Mouse (Mus musculus) liver, embryonic 13.5 days (tissue): Measurements from ENCODE around the gene Zfp853. TPM values are rescaled to one million over a fixed set of nuclear protein-coding genes. Genes with fewer than 3 reads are reported as not detected.

Experiments used
- ATAC-seq: fragments of 200-750 bp; cut with Nextera tagmentation; 2 replicates; pipeline ENCODE4 v1.8.0; 2017; ENCODE audit warnings: low read depth, mild to moderate bottlenecking, moderate number of reproducible peaks, moderate library complexity
- DNase-seq: peaks from one replicate; pipeline ENCODE4 v3.0.0; 2022
- H3K27ac ChIP-seq: fragments of 300-500 bp; sonication (generic); 2 replicates; pipeline ENCODE4 v1.5.1; 2015; ENCODE audit warnings: moderate library complexity, mild to moderate bottlenecking, inconsistent platforms
- H3K27me3 ChIP-seq: fragments of 300-500 bp; sonication (generic); 2 replicates; pipeline ENCODE4 v1.6.1; 2015; ENCODE audit warnings: mild to moderate bottlenecking, inconsistent platforms
- H3K36me3 ChIP-seq: fragments of 300-500 bp; sonication (generic); 2 replicates; pipeline ENCODE4 v1.6.1; 2015; ENCODE audit warnings: mild to moderate bottlenecking, inconsistent platforms
- H3K4me1 ChIP-seq: fragments of 300-500 bp; sonication (generic); replicated peaks from 2 replicates; pipeline ENCODE4 v1.6.1; 2015; ENCODE audit warnings: inconsistent platforms
- H3K4me2 ChIP-seq: fragments of 300-500 bp; sonication (generic); 2 replicates; pipeline ENCODE4 v1.6.1; 2015; ENCODE audit warnings: inconsistent platforms, mild to moderate bottlenecking, moderate library complexity
- H3K4me3 ChIP-seq: fragments of 300-500 bp; sonication (generic); replicated peaks from 2 replicates; pipeline ENCODE4 v1.5.1; 2015; ENCODE audit warnings: mild to moderate bottlenecking, inconsistent platforms
- H3K9ac ChIP-seq: fragments of 300-500 bp; sonication (generic); 2 replicates; pipeline ENCODE4 v1.6.1; 2015; ENCODE audit warnings: mild to moderate bottlenecking, inconsistent platforms
- H3K9me3 ChIP-seq: fragments of 300-500 bp; sonication (generic); replicated peaks from 2 replicates; pipeline ENCODE4 v1.6.1; 2016; ENCODE audit warnings: inconsistent platforms
- WGBS: fragments of 180-500 bp; shearing (Covaris S2); methylation state at CpG from one replicate; pipeline ENCODE4 v1.1.7; 2015; ENCODE audit not compliant: insufficient replicate concordance; 5-methylcytosine and 5-hydroxymethylcytosine counted together
- polyA plus RNA-seq: library from polyadenylated mRNA; unstranded; fragments of >200 nt; fragmentation: Nextera tagmentation; extraction: Ambion mirVana; gene quantifications from 2 replicates; pipeline ENCODE4 v1.2.1, GENCODE M21; 2015

Gene Zfp853
- polyA plus RNA-seq, 1 experiment from 2014 or later: not detected

- peak within 1 kb of the TSS; percentile 89 for H3K4me3 ChIP-seq
- DNase-seq (peak; percentile 82), ATAC-seq (peak; percentile 79)
- WGBS: under 1% methylated on average over 98 of the region's 101 CpGs
- peaks cover 54% of the 10 kb centered on the region for H3K4me1 ChIP-seq
- H3K9ac ChIP-seq: peak within 1 kb of the TSS; percentile 93
- H3K4me2 ChIP-seq: peak within 1 kb of the TSS; percentile 87
- H3K36me3 ChIP-seq: peaks cover 79% of the 10 kb centered on the region
- no peaks in the 10 kb centered on the region for H3K9me3 ChIP-seq
- no peaks in the 10 kb centered on the region for H3K27me3 ChIP-seq
- H3K27ac ChIP-seq: peak within 1 kb of the TSS; percentile 87
Observed at GRCm38 (mm10) chr5:143314730-143315513, 21.5 kb upstream of the Zfp853 start, which contains the start of gene E130309D02Rik. Gene E130309D02Rik (minus strand): TSS chr5:143315360.

DNA sequence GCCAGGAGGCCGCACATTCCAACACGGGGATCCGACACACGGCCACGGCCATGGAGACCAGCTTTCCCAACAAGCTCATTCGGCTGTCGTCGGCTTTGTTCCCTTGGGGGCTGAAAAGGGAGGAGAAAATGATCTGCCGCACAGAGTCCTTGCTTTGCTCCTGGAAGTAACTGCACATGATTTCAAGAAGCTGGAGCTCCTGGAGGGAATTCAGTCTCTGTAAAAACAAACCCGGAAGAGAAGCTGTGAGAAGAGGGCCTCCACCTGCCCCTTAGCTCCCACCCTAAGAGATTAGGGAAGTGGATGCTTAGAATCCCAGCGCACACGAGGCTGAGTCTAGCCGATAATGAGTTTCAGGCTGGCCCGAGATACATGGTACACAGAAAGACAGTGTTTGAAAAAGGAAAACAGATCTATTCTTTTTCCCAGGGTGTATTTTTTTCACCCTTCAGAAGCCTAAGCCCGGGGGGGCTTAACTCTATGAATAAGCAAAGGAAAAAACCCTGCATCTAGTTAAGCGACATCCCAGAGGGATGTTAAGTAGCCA, 20.8 kb upstream of the Zfp853 start:
- Histone ChIP-seq H3K9ac (peak overlapping the region; percentile 93), H3K4me3 (peak overlapping the region; percentile 89), H3K4me1 (peaks cover 55% of the 10 kb centered on the region), H3K27ac (peak overlapping the region; percentile 87), H3K9me3 (no peaks in the 10 kb centered on the region), H3K27me3 (no peaks in the 10 kb centered on the region), H3K4me2 (peak overlapping the region; percentile 87), H3K36me3 (peaks cover 79% of the 10 kb centered on the region)
- 8% methylated on average over 16 of the region's 16 CpGs for WGBS
- peak; percentile 71 for ATAC-seq
- peak; percentile 31 for DNase-seq

DNA sequence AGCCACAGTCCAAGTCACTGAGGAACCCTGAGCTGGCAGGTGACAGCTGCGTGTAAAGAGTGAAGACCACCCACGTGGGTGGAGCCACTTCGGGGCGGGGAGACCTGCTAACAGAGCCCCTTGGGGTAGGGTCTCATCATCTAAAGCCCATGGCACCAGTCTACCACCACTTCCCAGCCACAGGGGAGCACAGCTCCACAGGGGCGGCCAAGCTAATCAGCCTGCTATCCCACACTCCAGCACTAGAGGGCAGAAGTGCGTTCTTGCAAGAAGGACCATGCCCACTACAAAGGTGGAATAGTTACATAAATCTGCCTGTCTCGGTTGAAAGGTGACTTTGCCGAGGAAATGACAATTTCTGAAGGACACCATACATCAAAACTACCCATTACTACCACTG, 18.5 kb upstream of the Zfp853 start:
- H3K4me3 ChIP-seq: no peak overlapping the region
- peaks cover 79% of the 10 kb centered on the region for H3K36me3 ChIP-seq
- no peaks in the 10 kb centered on the region for H3K9me3 ChIP-seq
- no peak overlapping the region for H3K27ac ChIP-seq
- ATAC-seq: no peak
- WGBS: 50% methylated on average over 8 of the region's 8 CpGs
- H3K9ac ChIP-seq: no peak overlapping the region
- peak; percentile 73 for DNase-seq
- H3K4me1 ChIP-seq: peaks cover 55% of the 10 kb centered on the region
- no peak overlapping the region for H3K4me2 ChIP-seq
- H3K27me3 ChIP-seq: no peaks in the 10 kb centered on the region

GRCm38 (mm10) chr5:143309916-143310315, 16.5 kb upstream of the Zfp853 start:
- Histone ChIP-seq H3K27ac (no peak overlapping the region), H3K4me1 (peaks cover 46% of the 10 kb centered on the region), H3K9me3 (no peaks in the 10 kb centered on the region), H3K9ac (0 out of 2 replicates have a peak overlapping the region, but pooled peaks have one; percentile 7), H3K4me2 (no peak overlapping the region), H3K27me3 (no peaks in the 10 kb centered on the region), H3K36me3 (peaks cover 87% of the 10 kb centered on the region), H3K4me3 (no peak overlapping the region)
- ATAC-seq (no peak), DNase-seq (no peak)
- WGBS: 91% methylated on average over 7 of the region's 7 CpGs

DNA sequence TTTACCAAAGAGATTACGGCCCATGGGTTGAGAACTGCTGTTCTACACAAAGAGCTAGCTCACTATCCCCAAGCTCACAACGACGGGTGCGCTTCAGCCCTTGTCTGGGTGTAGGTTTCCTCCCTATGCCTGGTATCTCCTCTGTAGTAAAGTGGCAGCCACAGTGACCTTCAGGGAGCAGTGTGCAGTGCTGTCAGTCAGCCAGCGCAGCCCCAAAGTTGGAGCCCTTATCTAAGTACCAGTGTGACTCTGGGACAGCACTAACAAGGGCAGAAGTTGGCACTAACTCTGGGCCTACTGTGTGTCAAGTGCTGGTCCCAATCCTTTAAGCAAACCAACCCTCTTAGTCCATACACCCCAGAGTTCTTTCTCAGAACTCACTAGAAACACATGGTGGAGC, 15.4 kb upstream of the Zfp853 start:
- ATAC-seq (no peak), DNase-seq (no peak)
- Histone ChIP-seq H3K4me2 (no peak overlapping the region), H3K36me3 (peaks cover 96% of the 10 kb centered on the region), H3K4me3 (no peak overlapping the region), H3K4me1 (peaks cover 40% of the 10 kb centered on the region), H3K27ac (no peak overlapping the region), H3K27me3 (no peaks in the 10 kb centered on the region), H3K9me3 (no peaks in the 10 kb centered on the region), H3K9ac (no peak overlapping the region)
- WGBS: 84% methylated on average over 5 of the region's 5 CpGs

DNA sequence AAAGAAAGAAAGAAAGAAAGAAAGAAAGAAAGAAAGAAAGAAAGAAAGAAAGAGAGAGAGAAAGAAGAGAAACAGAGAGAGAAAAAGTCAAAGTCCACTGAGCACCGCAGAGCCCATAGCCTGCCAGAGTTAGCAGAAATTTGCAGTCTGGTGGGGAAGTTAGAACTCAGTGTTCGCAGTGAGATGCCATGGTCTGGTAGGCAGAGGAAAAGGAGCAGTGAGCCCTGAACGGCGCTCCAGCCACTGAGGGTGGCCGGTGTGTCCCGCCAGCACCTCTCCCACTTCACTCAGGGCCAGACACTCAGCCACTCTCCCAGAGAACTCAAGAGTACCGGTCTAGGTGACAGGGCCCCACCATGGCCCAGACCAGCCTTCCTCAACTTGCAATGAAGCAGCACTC, 10.8 kb upstream of the Zfp853 start:
- H3K4me3 ChIP-seq: no peak overlapping the region
- ATAC-seq (no peak), DNase-seq (no peak)
- no peaks in the 10 kb centered on the region for H3K27me3 ChIP-seq
- no peak overlapping the region for H3K9ac ChIP-seq
- no peaks in the 10 kb centered on the region for H3K4me1 ChIP-seq
- H3K36me3 ChIP-seq: peaks cover 98% of the 10 kb centered on the region
- no peaks in the 10 kb centered on the region for H3K9me3 ChIP-seq
- no peak overlapping the region for H3K4me2 ChIP-seq
- H3K27ac ChIP-seq: no peak overlapping the region
- WGBS: 87% methylated on average over 7 of the region's 7 CpGs

DNA sequence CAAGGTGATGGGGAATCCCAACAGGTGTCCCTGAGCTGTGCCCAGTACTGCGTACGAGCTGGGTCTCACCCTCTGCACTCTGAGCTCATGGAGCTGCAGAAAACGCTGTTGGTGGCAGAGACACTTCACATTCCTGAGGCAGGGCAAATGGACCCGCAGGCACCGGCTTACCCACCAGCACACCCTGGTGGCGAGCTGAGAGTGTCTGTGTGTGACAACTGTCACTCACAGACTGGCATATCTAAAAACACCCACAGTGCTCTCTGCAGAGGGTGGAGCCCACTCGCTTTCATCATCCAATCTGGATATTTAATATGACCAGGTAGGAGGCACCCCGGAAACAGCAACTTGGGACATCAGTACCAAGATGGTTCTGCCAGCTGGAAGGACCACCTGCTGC, 7.9 kb upstream of the Zfp853 start:
- Histone ChIP-seq H3K4me3 (no peak overlapping the region), H3K9ac (no peak overlapping the region), H3K9me3 (no peaks in the 10 kb centered on the region), H3K27ac (no peak overlapping the region), H3K36me3 (peaks cover 75% of the 10 kb centered on the region), H3K4me2 (no peak overlapping the region), H3K4me1 (no peaks in the 10 kb centered on the region; the same call in 1 of the 2 replicates), H3K27me3 (no peaks in the 10 kb centered on the region)
- no peak for DNase-seq
- ATAC-seq: no peak; the same call in 1 of the 2 replicates
- 80% methylated on average over 8 of the region's 8 CpGs for WGBS

GRCm38 (mm10) chr5:143299686-143300085, 6.3 kb upstream of the Zfp853 start:
- WGBS: 88% methylated on average over 4 of the region's 4 CpGs
- Histone ChIP-seq H3K4me1 (no peaks in the 10 kb centered on the region; the same call in 1 of the 2 replicates), H3K27me3 (peaks cover under 1% of the 10 kb centered on the region; the same call in 1 of the 2 replicates), H3K9ac (no peak overlapping the region), H3K9me3 (no peaks in the 10 kb centered on the region), H3K27ac (no peak overlapping the region), H3K36me3 (peaks cover 59% of the 10 kb centered on the region), H3K4me3 (no peak overlapping the region), H3K4me2 (no peak overlapping the region)
- no peak for ATAC-seq
- peak; percentile 26 for DNase-seq

DNA sequence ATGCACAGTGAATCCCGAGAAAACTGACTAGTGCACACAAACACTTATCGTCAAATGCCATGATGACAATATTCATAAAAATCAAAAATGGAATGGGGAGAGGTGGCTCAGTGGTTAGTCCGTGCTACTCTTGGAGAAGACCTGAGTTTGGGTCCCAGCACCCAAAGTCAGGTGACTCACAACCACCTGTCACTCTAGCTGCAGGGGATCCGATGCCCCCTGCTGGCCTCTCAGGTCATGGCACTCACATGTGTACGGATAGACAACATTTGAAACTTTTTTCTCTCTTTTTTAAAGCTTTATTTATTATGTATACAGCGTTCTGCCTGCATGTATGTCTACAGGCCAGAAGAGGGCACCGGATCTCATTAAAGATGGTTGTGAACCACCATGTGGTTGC, 5.0 kb upstream of the Zfp853 start:
- Histone ChIP-seq H3K4me3 (no peak overlapping the region), H3K4me1 (no peaks in the 10 kb centered on the region; the same call in 1 of the 2 replicates), H3K4me2 (no peak overlapping the region), H3K36me3 (peaks cover 48% of the 10 kb centered on the region), H3K9me3 (no peaks in the 10 kb centered on the region), H3K27ac (no peak overlapping the region), H3K9ac (no peak overlapping the region), H3K27me3 (peaks cover 13% of the 10 kb centered on the region)
- ATAC-seq: no peak
- 89% methylated on average over 7 of the region's 7 CpGs for WGBS
- no peak for DNase-seq

- Histone ChIP-seq H3K4me2 (no peak overlapping the region), H3K4me1 (no peaks in the 10 kb centered on the region; the same call in 1 of the 2 replicates), H3K9ac (no peak overlapping the region), H3K27ac (no peak overlapping the region), H3K36me3 (peaks cover 44% of the 10 kb centered on the region), H3K9me3 (no peaks in the 10 kb centered on the region), H3K4me3 (no peak overlapping the region), H3K27me3 (peaks cover 17% of the 10 kb centered on the region)
- ATAC-seq: no peak
- WGBS: 87% methylated on average over 9 of the region's 9 CpGs
- DNase-seq: no peak
Observed at GRCm38 (mm10) chr5:143297986-143298385, 4.6 kb upstream of the Zfp853 start.

DNA sequence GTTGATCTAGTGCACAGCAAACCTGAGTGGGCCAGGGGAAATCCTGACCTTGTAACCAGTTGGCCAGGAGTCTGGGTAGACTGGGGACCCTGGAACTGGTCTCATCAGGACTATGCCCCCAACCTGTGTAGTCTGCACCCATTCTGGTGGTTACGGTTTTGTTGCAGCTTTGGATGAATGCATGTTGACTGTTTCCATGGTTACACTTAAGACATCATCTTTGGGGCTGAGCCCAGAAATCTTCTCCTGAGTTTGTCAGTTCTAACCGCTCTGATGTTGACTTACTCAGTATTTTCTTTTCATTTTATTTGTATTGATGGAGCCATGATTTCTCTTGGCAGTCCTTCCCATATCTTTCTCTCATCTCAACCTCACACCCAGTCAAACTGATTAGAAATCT, 1.9 kb upstream of the Zfp853 start:
- Histone ChIP-seq H3K27ac (no peak overlapping the region), H3K27me3 (peaks cover 44% of the 10 kb centered on the region)
- 81% methylated on average over 2 of the region's 2 CpGs for WGBS

More for the DNA sequence above, 1.9 kb upstream of the Zfp853 start:
- Histone ChIP-seq H3K4me1 (no peaks in the 10 kb centered on the region; the same call in 1 of the 2 replicates), H3K9ac (no peak overlapping the region), H3K4me3 (no peak overlapping the region), H3K9me3 (no peaks in the 10 kb centered on the region), H3K4me2 (no peak overlapping the region), H3K36me3 (peaks cover 17% of the 10 kb centered on the region)
- ATAC-seq: no peak
- no peak for DNase-seq
